Mouse (Mus musculus): ENCODE data around the gene Cmtm7.

DNA sequence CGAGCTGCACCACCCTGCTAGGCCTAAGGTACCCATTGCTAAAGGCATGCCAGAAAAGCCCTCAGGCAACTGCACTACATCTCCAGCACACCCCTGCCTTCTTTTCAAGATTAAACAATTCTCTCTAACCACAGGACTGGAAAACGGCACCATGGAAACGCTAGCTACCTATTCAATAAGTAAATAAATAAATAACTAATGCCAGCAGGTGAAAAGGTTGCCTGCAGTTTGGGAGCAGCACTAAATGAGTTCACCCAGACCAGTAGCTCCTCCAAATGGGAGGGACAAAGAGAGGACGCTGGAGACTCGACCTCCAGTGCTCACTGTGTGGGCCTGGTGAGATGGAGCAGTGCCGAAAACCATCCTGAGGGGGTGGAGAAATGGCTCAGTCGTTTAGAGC lies 48.7 kb upstream of the Cmtm7 start:
- TF ChIP-seq POLR2A (IDR thresholded peaks at IDR 0.05; ENCODE audit: low read depth, low read length) (no peak), CTCF (IDR thresholded peaks at IDR 0.05; ENCODE audit: extremely low read depth, insufficient read depth, insufficient read length, insufficient replicate concordance) (no peak)
